Mouse (Mus musculus) embryonic facial prominence, embryonic 10.5 days (tissue): ENCODE data around the gene Alg14. TPM values are rescaled to one million over a fixed set of nuclear protein-coding genes. Genes with fewer than 3 reads are reported as not detected.

Experiments
- DNase-seq: peaks from one replicate; pipeline ENCODE4 v3.0.0-alpha.2; 2017; ENCODE audit warnings: low spot score
- H3K27ac ChIP-seq: fragments of 300-500 bp; sonication (generic); replicated peaks from 2 replicates; pipeline ENCODE4 v1.5.1; 2016; ENCODE audit warnings: mild to moderate bottlenecking
- H3K27me3 ChIP-seq: fragments of 300-500 bp; sonication (generic); replicated peaks from 2 replicates; pipeline ENCODE4 v1.6.1; 2016; ENCODE audit warnings: low read depth, mild to moderate bottlenecking; ENCODE audit not compliant: poor library complexity, severe bottlenecking
- H3K36me3 ChIP-seq: fragments of 300-500 bp; sonication (generic); replicated peaks from 2 replicates; pipeline ENCODE4 v1.6.1; 2016; ENCODE audit warnings: mild to moderate bottlenecking, moderate library complexity
- H3K4me1 ChIP-seq: fragments of 300-500 bp; sonication (generic); 2 replicates; pipeline ENCODE4 v1.6.1; 2016
- H3K4me3 ChIP-seq: fragments of 300-500 bp; sonication (generic); 2 replicates; pipeline ENCODE4 v1.5.1; 2016; ENCODE audit warnings: mild to moderate bottlenecking, moderate library complexity
- H3K9me3 ChIP-seq: fragments of 300-500 bp; sonication (generic); 2 replicates; pipeline ENCODE4 v1.6.1; 2016; ENCODE audit warnings: mild to moderate bottlenecking
- whole genome bisulfite sequencing: fragments of 180-500 bp; shearing (Covaris S2); methylation state at CpG from one replicate; pipeline ENCODE4 v1.1.7; 2016; 5-methylcytosine and 5-hydroxymethylcytosine counted together
- polyA plus RNA-seq: library from polyadenylated mRNA; unstranded; fragments of >200 nt; fragmentation: Nextera tagmentation; extraction: Ambion mirVana; gene quantifications from 2 replicates; pipeline ENCODE4 v1.2.1, GENCODE M21; 2016

The Alg14 gene
- polyA plus RNA-seq, 1 experiment from 2014 or later: 30.7 TPM

GRCm38 (mm10) chr3:121261251-121261650 lies 30.3 kb upstream of the Alg14 start:
- no peak for DNase-seq
- WGBS: 62% methylated on average over 7 of the region's 7 CpGs
- Histone ChIP-seq H3K27ac (no peak overlapping the region), H3K27me3 (peaks cover 80% of the 10 kb centered on the region), H3K9me3 (no peaks in the 10 kb centered on the region), H3K4me1 (peaks cover 15% of the 10 kb centered on the region), H3K4me3 (no peak overlapping the region), H3K36me3 (no peaks in the 10 kb centered on the region)

GRCm38 (mm10) chr3:121261939-121262520 lies 29.5 kb upstream of the Alg14 start:
- no peaks in the 10 kb centered on the region for H3K36me3 ChIP-seq
- 9% methylated on average over 21 of the region's 21 CpGs for WGBS
- peak overlapping the region; percentile 84 for H3K4me3 ChIP-seq
- DNase-seq: no peak
- H3K27me3 ChIP-seq: peaks cover 81% of the 10 kb centered on the region
- H3K9me3 ChIP-seq: no peaks in the 10 kb centered on the region
- peak overlapping the region; percentile 85 for H3K27ac ChIP-seq
- H3K4me1 ChIP-seq: peaks cover 15% of the 10 kb centered on the region

DNA sequence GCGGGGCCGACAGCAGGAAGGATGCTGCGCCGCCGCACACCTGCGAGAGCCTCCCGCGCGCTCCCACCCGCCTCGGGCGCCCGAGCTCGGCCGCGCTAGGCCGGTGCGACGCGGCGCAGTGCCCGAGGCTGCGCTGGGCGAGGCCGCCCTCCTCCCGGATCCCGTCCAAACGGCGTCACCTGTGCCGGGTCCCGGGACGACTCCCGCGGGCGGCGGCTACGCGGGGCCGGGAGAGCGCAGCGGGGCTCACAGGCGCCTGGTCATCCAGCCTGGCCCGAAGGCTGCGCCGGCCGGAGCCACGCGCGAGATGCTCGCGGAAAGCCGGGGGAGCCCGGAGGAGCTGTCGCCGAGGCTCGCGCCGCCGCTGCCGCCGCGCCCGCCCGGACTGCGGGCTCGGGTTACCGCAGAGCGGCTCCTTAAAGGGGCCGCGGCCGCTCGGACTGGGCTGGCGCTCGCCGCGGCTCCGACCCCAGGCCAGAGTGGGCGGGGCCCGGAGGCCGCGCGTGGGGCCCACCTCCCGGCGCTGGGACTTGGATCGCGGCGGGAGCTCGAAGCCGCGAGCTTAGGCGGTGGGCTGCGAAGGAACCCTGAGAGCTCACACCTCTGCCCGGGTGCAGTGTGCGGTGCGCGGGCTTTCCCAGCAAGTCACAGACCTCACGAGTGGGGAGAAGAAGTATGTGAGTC lies 28.9 kb upstream of the Alg14 start:
- H3K36me3 ChIP-seq: no peaks in the 10 kb centered on the region
- peak overlapping the region; percentile 85 for H3K27ac ChIP-seq
- H3K27me3 ChIP-seq: peaks cover 81% of the 10 kb centered on the region
- peaks cover 15% of the 10 kb centered on the region for H3K4me1 ChIP-seq
- H3K9me3 ChIP-seq: no peaks in the 10 kb centered on the region
- H3K4me3 ChIP-seq: peak overlapping the region; percentile 84
- peak; percentile 83 for DNase-seq
- whole genome bisulfite sequencing: under 1% methylated on average over 97 of the region's 97 CpGs

DNA sequence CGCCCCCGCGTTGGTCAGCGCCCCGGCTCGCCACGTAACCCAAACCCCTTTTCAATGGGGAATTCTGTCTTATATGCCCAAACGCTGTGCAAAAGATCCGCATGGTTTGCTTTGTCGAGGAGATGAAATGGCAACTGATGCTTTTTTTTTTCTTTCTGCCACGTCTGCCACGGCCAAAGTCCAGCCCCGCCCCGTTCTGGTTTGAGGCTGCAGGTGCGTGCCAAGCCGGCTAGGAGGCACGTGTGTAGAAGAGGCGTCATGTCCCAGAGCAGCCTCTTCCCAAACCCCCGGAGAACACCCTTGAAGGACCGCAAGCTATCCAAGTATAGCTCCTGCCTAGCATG lies 28.4 kb upstream of the Alg14 start:
- 3% methylated on average over 20 of the region's 20 CpGs for WGBS
- no peaks in the 10 kb centered on the region for H3K9me3 ChIP-seq
- peak overlapping the region; percentile 85 for H3K27ac ChIP-seq
- peaks cover 15% of the 10 kb centered on the region for H3K4me1 ChIP-seq
- no peaks in the 10 kb centered on the region for H3K36me3 ChIP-seq
- no peak for DNase-seq
- H3K27me3 ChIP-seq: peaks cover 78% of the 10 kb centered on the region
- peak overlapping the region; percentile 84 for H3K4me3 ChIP-seq

DNA sequence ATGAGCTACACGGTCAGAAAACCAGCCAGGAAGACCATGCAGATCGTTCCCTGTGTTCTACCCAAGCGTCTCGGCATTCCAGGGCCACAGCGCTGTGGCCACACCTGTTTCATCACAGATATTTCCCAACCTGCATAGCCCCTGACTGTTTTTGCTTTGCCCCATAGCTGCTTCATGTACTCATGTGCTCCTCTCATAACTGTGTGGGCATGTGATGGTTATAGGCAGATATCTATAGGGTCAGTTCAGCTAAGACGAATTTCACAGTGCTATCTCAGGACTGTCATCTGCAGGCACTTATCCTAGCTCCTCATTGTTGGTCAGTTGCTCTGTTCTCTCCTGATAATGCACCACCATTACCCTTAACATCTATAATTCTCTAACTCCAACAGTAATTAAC lies 27.3 kb upstream of the Alg14 start:
- no peaks in the 10 kb centered on the region for H3K9me3 ChIP-seq
- no peaks in the 10 kb centered on the region for H3K36me3 ChIP-seq
- peaks cover 71% of the 10 kb centered on the region for H3K27me3 ChIP-seq
- no peak overlapping the region for H3K27ac ChIP-seq
- H3K4me1 ChIP-seq: peaks cover 15% of the 10 kb centered on the region
- WGBS: 63% methylated on average over 6 of the region's 6 CpGs
- no peak for DNase-seq
- H3K4me3 ChIP-seq: no peak overlapping the region

GRCm38 (mm10) chr3:121267283-121267682 lies 24.3 kb upstream of the Alg14 start:
- H3K27me3 ChIP-seq: peaks cover 41% of the 10 kb centered on the region
- no peak overlapping the region for H3K27ac ChIP-seq
- no peaks in the 10 kb centered on the region for H3K36me3 ChIP-seq
- H3K9me3 ChIP-seq: no peaks in the 10 kb centered on the region
- 84% methylated on average over 5 of the region's 5 CpGs for WGBS
- no peak for DNase-seq
- H3K4me1 ChIP-seq: peaks cover 11% of the 10 kb centered on the region
- no peak overlapping the region for H3K4me3 ChIP-seq

DNA sequence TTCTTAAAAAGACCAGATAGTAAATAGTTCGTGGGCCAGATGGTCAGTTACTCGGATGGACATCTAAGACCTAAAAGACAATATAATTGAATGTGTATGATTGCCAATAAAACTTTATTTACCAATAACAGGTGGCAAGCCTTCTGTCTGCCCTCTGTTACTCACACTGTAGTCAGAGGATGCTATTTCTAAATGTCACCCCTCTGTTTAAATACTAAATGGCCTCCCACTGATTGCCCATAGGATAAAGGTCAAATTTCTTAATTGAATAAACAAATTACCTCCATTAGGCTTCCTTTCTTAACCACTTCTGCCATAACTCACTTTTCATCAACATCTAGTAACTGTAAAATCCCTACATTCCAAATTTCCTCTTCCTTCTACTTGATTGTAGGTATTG lies 19.0 kb upstream of the Alg14 start:
- Histone ChIP-seq H3K36me3 (no peaks in the 10 kb centered on the region), H3K9me3 (no peaks in the 10 kb centered on the region), H3K4me1 (0 out of 2 replicates have a peak, but pooled peaks cover 1% of the 10 kb centered on the region), H3K27me3 (no peaks in the 10 kb centered on the region), H3K27ac (no peak overlapping the region), H3K4me3 (no peak overlapping the region)
- 88% methylated on average over 2 of the region's 2 CpGs for WGBS
- no peak for DNase-seq

DNA sequence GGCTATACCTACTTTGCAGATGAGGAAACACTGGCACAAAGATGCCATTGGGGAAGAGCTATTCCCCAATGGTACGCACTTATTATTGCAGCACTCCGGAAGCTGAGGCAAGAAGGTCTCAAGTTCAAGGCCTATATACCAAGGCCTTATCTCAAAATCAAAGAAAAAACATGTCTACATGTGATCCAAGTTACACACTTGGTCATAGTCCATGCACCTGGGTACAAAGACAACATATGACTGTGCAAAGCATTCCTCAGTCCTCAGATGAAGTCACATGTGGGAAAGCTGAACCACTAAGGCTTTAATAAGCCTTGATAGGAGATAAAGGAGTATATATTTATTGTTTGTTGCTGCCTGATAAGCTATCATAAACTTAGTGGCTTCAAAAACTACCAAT lies 17.6 kb upstream of the Alg14 start:
- 94% methylated on average over 2 of the region's 2 CpGs for WGBS
- Histone ChIP-seq H3K27me3 (no peaks in the 10 kb centered on the region), H3K27ac (no peak overlapping the region), H3K36me3 (no peaks in the 10 kb centered on the region), H3K4me3 (no peak overlapping the region), H3K9me3 (no peaks in the 10 kb centered on the region), H3K4me1 (0 out of 2 replicates have a peak, but pooled peaks cover 2% of the 10 kb centered on the region)
- DNase-seq: no peak

DNA sequence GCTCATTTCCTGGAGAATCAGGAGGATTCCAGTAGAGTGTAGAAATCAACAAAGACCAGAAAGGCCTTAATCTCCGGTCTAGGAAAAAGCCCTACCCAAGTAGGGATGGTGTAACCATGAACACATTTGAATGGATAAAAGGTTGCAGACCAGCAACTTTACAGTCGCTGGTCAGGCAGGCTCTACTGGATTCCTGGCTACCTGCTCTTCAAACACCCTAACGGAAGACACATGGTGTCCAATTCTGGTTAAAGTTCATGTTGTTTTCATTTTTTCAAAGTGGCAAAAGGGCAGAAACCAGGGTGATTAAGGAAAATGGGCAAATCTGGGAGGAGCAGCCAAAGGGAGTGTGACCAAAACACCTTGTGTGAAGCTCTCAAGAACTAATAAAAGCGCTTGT lies 14.6 kb upstream of the Alg14 start:
- H3K9me3 ChIP-seq: no peaks in the 10 kb centered on the region
- H3K4me3 ChIP-seq: no peak overlapping the region
- H3K4me1 ChIP-seq: 0 out of 2 replicates have a peak, but pooled peaks cover 2% of the 10 kb centered on the region
- H3K36me3 ChIP-seq: no peaks in the 10 kb centered on the region
- DNase-seq: no peak
- H3K27me3 ChIP-seq: no peaks in the 10 kb centered on the region
- no peak overlapping the region for H3K27ac ChIP-seq
- WGBS: 74% methylated on average over 4 of the region's 4 CpGs

DNA sequence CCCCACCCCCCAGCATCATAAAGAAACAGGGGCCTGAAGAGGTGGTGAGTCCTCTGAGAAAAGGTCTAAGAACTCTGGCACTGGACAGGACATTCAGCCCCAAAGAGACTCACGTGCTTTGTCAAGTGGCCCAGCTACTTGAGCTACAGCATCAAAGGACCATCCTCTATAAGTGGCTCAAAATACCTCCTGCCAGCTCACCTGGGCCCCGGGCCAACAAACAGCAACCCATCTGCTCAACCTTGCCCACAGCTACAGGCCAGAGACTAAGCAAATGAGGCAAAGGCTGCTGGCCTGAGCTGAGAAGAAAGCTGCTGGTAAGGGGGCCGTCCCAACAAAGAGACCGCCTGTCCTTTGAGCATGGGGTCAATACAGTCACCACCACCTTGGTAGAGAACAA lies 14.0 kb upstream of the Alg14 start:
- no peak for DNase-seq
- no peaks in the 10 kb centered on the region for H3K9me3 ChIP-seq
- no peak overlapping the region for H3K4me3 ChIP-seq
- 0 out of 2 replicates have a peak, but pooled peaks cover 2% of the 10 kb centered on the region for H3K4me1 ChIP-seq
- 85% methylated on average over 4 of the region's 4 CpGs for WGBS
- H3K27me3 ChIP-seq: no peaks in the 10 kb centered on the region
- H3K27ac ChIP-seq: no peak overlapping the region
- no peaks in the 10 kb centered on the region for H3K36me3 ChIP-seq

- H3K27me3 ChIP-seq: no peaks in the 10 kb centered on the region
Measured at GRCm38 (mm10) chr3:121279679-121280078, 11.9 kb upstream of the Alg14 start.

GRCm38 (mm10) chr3:121282998-121283397 lies 8.6 kb upstream of the Alg14 start, which contains the start of gene Tmem56:
Tmem56 (minus strand) TSS chr3:121283098.
- WGBS: 85% methylated on average over 4 of the region's 4 CpGs
- Histone ChIP-seq H3K9me3 (no peaks in the 10 kb centered on the region), H3K27ac (no peak within 1 kb of the TSS), H3K27me3 (no peaks in the 10 kb centered on the region), H3K36me3 (no peaks in the 10 kb centered on the region), H3K4me1 (no peaks in the 10 kb centered on the region), H3K4me3 (no peak within 1 kb of the TSS)
- no peak for DNase-seq

More at GRCm38 (mm10) chr3:121279679-121280078, 11.9 kb upstream of the Alg14 start:
- H3K4me1 ChIP-seq: 0 out of 2 replicates have a peak, but pooled peaks cover 2% of the 10 kb centered on the region
- H3K36me3 ChIP-seq: no peaks in the 10 kb centered on the region
- H3K4me3 ChIP-seq: no peak overlapping the region
- no peak for DNase-seq
- no peak overlapping the region for H3K27ac ChIP-seq
- 86% methylated on average over 14 of the region's 14 CpGs for WGBS
- no peaks in the 10 kb centered on the region for H3K9me3 ChIP-seq

DNA sequence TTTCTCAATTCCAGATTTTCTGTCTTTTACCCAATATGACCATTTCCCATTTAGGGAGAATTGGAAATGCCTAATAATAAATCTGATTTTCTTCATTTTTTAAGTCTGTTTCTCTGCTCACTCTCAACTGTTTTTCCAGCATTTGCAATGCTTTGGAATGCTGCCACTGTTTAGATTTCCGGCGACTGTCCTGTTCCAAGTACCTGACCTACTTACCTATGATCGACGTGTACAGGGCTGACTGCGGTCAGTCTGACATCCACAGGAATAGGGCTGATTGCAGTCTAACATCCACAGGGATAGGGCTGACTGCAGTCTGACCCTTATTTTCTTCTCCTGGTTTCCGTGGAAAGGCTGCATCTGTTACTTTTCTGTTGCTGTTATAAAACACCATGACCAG lies 6.4 kb upstream of the Alg14 start:
- 92% methylated on average over 6 of the region's 6 CpGs for WGBS

More for the DNA sequence above, 6.4 kb upstream of the Alg14 start:
- H3K9me3 ChIP-seq: no peaks in the 10 kb centered on the region
- no peak for DNase-seq
- H3K27ac ChIP-seq: no peak overlapping the region
- H3K4me1 ChIP-seq: no peaks in the 10 kb centered on the region
- H3K4me3 ChIP-seq: no peak overlapping the region
- H3K36me3 ChIP-seq: no peaks in the 10 kb centered on the region
- H3K27me3 ChIP-seq: no peaks in the 10 kb centered on the region
